Mouse (Mus musculus): Measurements from ENCODE around the gene Rrp1b. TPM values are rescaled to one million over a fixed set of nuclear protein-coding genes. Genes with fewer than 3 reads are reported as not detected.

Gene Rrp1b
- total RNA-seq (2021) = 1 to 10 TPM; 6.9 to 8.2 TPM
- long read RNA-seq, experiment 1, partial matches to known transcripts = 0 of 1 reads
- long read RNA-seq, experiment 1, other reads (novel, unspliced or antisense) = 1 of 1 reads
- long read RNA-seq, experiment 2 = 0 reads

- peak; percentile 71 for DNase-seq
Measured at GRCm38 (mm10) chr17:32035609-32036508, at the start of gene Rrp1b, which contains the start of gene Hsf2bp. Gene Rrp1b, plus strand, starts transcription at chr17:32036100. Gene Hsf2bp, minus strand, starts transcription at chr17:32036349.

GRCm38 (mm10) chr17:31986915-31987314, 49.0 kb upstream of the Rrp1b start:
- DNase-seq = no peak

- no peak for DNase-seq
Measured at GRCm38 (mm10) chr17:31989035-31989434, 46.9 kb upstream of the Rrp1b start.

- no peak for DNase-seq
Measured at GRCm38 (mm10) chr17:31992004-31992403, 43.9 kb upstream of the Rrp1b start.

GRCm38 (mm10) chr17:31993354-31993753, 42.5 kb upstream of the Rrp1b start:
- no peak for DNase-seq

GRCm38 (mm10) chr17:31994132-31994531, 41.8 kb upstream of the Rrp1b start:
- no peak for DNase-seq

GRCm38 (mm10) chr17:31995784-31996183, 40.1 kb upstream of the Rrp1b start:
- no peak for DNase-seq

- no peak for DNase-seq
Measured at GRCm38 (mm10) chr17:31996331-31996730, 39.6 kb upstream of the Rrp1b start.

- DNase-seq = no peak
Measured at GRCm38 (mm10) chr17:31998351-31998750, 37.5 kb upstream of the Rrp1b start.

- no peak for DNase-seq
Measured at GRCm38 (mm10) chr17:32003251-32003650, 32.6 kb upstream of the Rrp1b start.

- DNase-seq = peak; percentile 21
Measured at GRCm38 (mm10) chr17:32006800-32007199, 29.1 kb upstream of the Rrp1b start.

- no peak for DNase-seq
Measured at GRCm38 (mm10) chr17:32011694-32012093, 24.2 kb upstream of the Rrp1b start.

- DNase-seq = no peak
Measured at GRCm38 (mm10) chr17:32012254-32012653, 23.6 kb upstream of the Rrp1b start.

GRCm38 (mm10) chr17:32013659-32014058, 22.2 kb upstream of the Rrp1b start:
- DNase-seq = no peak

GRCm38 (mm10) chr17:32016481-32016880, 19.4 kb upstream of the Rrp1b start:
- DNase-seq = no peak

GRCm38 (mm10) chr17:32018127-32018894, 17.6 kb upstream of the Rrp1b start:
- peak; percentile 67 for DNase-seq

- no peak for DNase-seq
Measured at GRCm38 (mm10) chr17:32021981-32022380, 13.9 kb upstream of the Rrp1b start.

GRCm38 (mm10) chr17:32022551-32022950, 13.3 kb upstream of the Rrp1b start:
- DNase-seq = no peak

GRCm38 (mm10) chr17:32023088-32023487, 12.8 kb upstream of the Rrp1b start:
- DNase-seq = peak; percentile 33

- no peak for DNase-seq
Measured at GRCm38 (mm10) chr17:32024671-32025073, 11.2 kb upstream of the Rrp1b start.

- DNase-seq = peak; percentile 45
Measured at GRCm38 (mm10) chr17:32025386-32025785, 10.5 kb upstream of the Rrp1b start.

- DNase-seq = no peak
Measured at GRCm38 (mm10) chr17:32027666-32028065, 8.2 kb upstream of the Rrp1b start.

GRCm38 (mm10) chr17:32028301-32028700, 7.6 kb upstream of the Rrp1b start:
- no peak for DNase-seq
